Mouse (Mus musculus) heart, postnatal 14 days (tissue): Measurements from ENCODE around the gene Nfkbil1. TPM values are rescaled to one million over a fixed set of nuclear protein-coding genes. Genes with fewer than 3 reads are reported as not detected.

Source experiments
- DNase-seq, 2 experiments: peaks; one replicate each; pipeline ENCODE4 v3.0.0; 2021 to 2022
- intact Hi-C: fragments of 180-260 bp; cut with DNase I; formaldehyde crosslinking; loops from one replicate; pipeline ENCODE4 v1.15.1; 2025
- total RNA-seq, 2 experiments: library from RNA; stranded (reverse); gene quantifications; 2 replicates each; pipeline ENCODE4 v1.2.3; 2021

Gene Nfkbil1
- total RNA-seq, 2 experiments from 2014 or later: 8.4 to 10.4 TPM

- DNase-seq: no peak
- intact Hi-C loops: no loop called here
Observed at GRCm38 (mm10) chr17:35213071-35213470, 22.5 kb downstream of the Nfkbil1 start.

GRCm38 (mm10) chr17:35210593-35210992 is 25.0 kb downstream of the Nfkbil1 start:
- DNase-seq: no peak
- intact Hi-C loops: no loop called here

- intact Hi-C loops: no loop called here
- no peak for DNase-seq
Observed at GRCm38 (mm10) chr17:35209785-35210535, 25.6 kb downstream of the Nfkbil1 start.

- no peak for DNase-seq
- intact Hi-C loops: no loop called here
Observed at GRCm38 (mm10) chr17:35205380-35205769, 30.2 kb downstream of the Nfkbil1 start.

GRCm38 (mm10) chr17:35204494-35205379 is 30.9 kb downstream of the Nfkbil1 start, which contains the start of gene Lta:
TSS of gene Lta (minus strand) at chr17:35205351.
- DNase-seq: no peak
- intact Hi-C loops: no loop called here

GRCm38 (mm10) chr17:35202442-35202841 is 33.1 kb downstream of the Nfkbil1 start:
- DNase-seq: no peak
- intact Hi-C loops: loop anchor here (2.0 kb wide), 1 partner anchor 16 kb away; no protein-coding TSS in a partner anchor

- intact Hi-C loops: loop anchor here (2.0 kb wide), 1 partner anchor 17 kb away; no protein-coding TSS in a partner anchor
- peak; percentile 64 to 69 for DNase-seq
Observed at GRCm38 (mm10) chr17:35201787-35202186, 33.8 kb downstream of the Nfkbil1 start, which contains the start of gene Tnf. TSS of gene Tnf (minus strand) at chr17:35202007.

GRCm38 (mm10) chr17:35201128-35201527 is 34.5 kb downstream of the Nfkbil1 start:
- DNase-seq: no peak
- intact Hi-C loops: no loop called here

- no peak for DNase-seq
- intact Hi-C loops: no loop called here
Observed at GRCm38 (mm10) chr17:35200398-35200797, 35.2 kb downstream of the Nfkbil1 start.

GRCm38 (mm10) chr17:35198946-35199345 is 36.6 kb downstream of the Nfkbil1 start:
- intact Hi-C loops: loop anchor here (5.0 kb wide), 1 partner anchor 33 kb away; the partner anchor contains the start of gene Atp6v1g2
- DNase-seq: no peak

GRCm38 (mm10) chr17:35198029-35198428 is 37.6 kb downstream of the Nfkbil1 start:
- intact Hi-C loops: loop anchor here (5.0 kb wide), 1 partner anchor 34 kb away; the partner anchor contains the start of gene Atp6v1g2
- no peak for DNase-seq

- intact Hi-C loops: loop anchor here (2.0 to 5.0 kb wide), 2 partner anchors 24 to 35 kb away; partner anchors contain the start of genes Atp6v1g2 and Gm16181
Observed at GRCm38 (mm10) chr17:35197126-35197525, 38.5 kb downstream of the Nfkbil1 start.

GRCm38 (mm10) chr17:35196321-35196641 is 39.3 kb downstream of the Nfkbil1 start:
- no peak for DNase-seq
- intact Hi-C loops: loop anchor here (2.0 to 5.0 kb wide), 2 partner anchors 25 to 36 kb away; partner anchors contain the start of genes Atp6v1g2 and Gm16181

More at GRCm38 (mm10) chr17:35197126-35197525, 38.5 kb downstream of the Nfkbil1 start:
- no peak for DNase-seq

- peak; percentile 87 to 92 for DNase-seq
- intact Hi-C loops: loop anchor here (1.0 to 5.0 kb wide), 3 partner anchors 16 to 37 kb away; partner anchors contain the start of genes Atp6v1g2 and Gm16181
Observed at GRCm38 (mm10) chr17:35195631-35196320, 39.8 kb downstream of the Nfkbil1 start.

GRCm38 (mm10) chr17:35194844-35195630 is 40.6 kb downstream of the Nfkbil1 start:
- intact Hi-C loops: loop anchor here (1.0 to 5.0 kb wide), 2 partner anchors 16 to 37 kb away; partner anchors contain the start of gene Atp6v1g2
- DNase-seq: no peak

- DNase-seq: no peak
- intact Hi-C loops: no loop called here
Observed at GRCm38 (mm10) chr17:35193881-35194843, 41.4 kb downstream of the Nfkbil1 start, which contains the start of gene Ltb. TSS of gene Ltb (plus strand) at chr17:35194439.

GRCm38 (mm10) chr17:35192924-35193323 is 42.7 kb downstream of the Nfkbil1 start:
- DNase-seq: no peak

GRCm38 (mm10) chr17:35191723-35192122 is 43.9 kb downstream of the Nfkbil1 start:
- intact Hi-C loops: no loop called here
- no peak for DNase-seq

More at GRCm38 (mm10) chr17:35192924-35193323, 42.7 kb downstream of the Nfkbil1 start:
- intact Hi-C loops: no loop called here
